Mouse (Mus musculus) G1E (cell line): ENCODE measurements around the gene Gm49342. TPM values are rescaled to one million over a fixed set of nuclear protein-coding genes. Genes with fewer than 3 reads are reported as not detected.

Experiments used
- ATAC-seq: 2 replicates; pipeline ENCODE4 v1.8.0; 2016; ENCODE audit warnings: mild to moderate bottlenecking; ENCODE audit not compliant: insufficient number of reproducible peaks, poor library complexity, low FRiP score, severe bottlenecking; ENCODE audit errors: extremely low read depth
- DNase-seq: peaks from one replicate; pipeline ENCODE4 v3.0.0; 2012; ENCODE audit warnings: low spot score
- H3K27me3 ChIP-seq: 2 replicates; pipeline ENCODE4 v1.6.1; 2012; ENCODE audit warnings: mild to moderate bottlenecking, low read length, inconsistent platforms; ENCODE audit not compliant: insufficient read depth
- H3K36me3 ChIP-seq: replicated peaks from 2 replicates; pipeline ENCODE3; 2012; ENCODE audit warnings: mild to moderate bottlenecking, inconsistent platforms
- H3K4me1 ChIP-seq: 2 replicates; pipeline ENCODE4 v1.6.1; 2012; ENCODE audit warnings: low read depth, low read length, inconsistent platforms, mixed read lengths; ENCODE audit not compliant: insufficient read depth
- H3K4me3 ChIP-seq: 2 replicates; pipeline ENCODE4 v1.5.1; 2012; ENCODE audit warnings: low read depth, mild to moderate bottlenecking, inconsistent platforms, low read length, moderate library complexity, mixed read lengths
- H3K9me3 ChIP-seq: replicated peaks from 2 replicates; pipeline ENCODE4 v1.6.1; 2012; ENCODE audit warnings: inconsistent platforms
- CTCF ChIP-seq: IDR thresholded peaks from 2 replicates; pipeline ENCODE4 v1.5.1; 2012; ENCODE audit warnings: low read depth, low read length, inconsistent platforms, mixed read lengths
- GATA1 ChIP-seq: IDR thresholded peaks from 2 replicates; pipeline ENCODE4 v1.6.1; 2012; ENCODE audit warnings: borderline replicate concordance, low read length, inconsistent platforms, mixed read lengths
- GATA2 ChIP-seq: IDR thresholded peaks from 2 replicates; pipeline ENCODE4 v1.6.1; 2012; ENCODE audit warnings: low read depth, low read length, inconsistent platforms, borderline replicate concordance
- POLR2AphosphoS5 ChIP-seq: IDR thresholded peaks from 2 replicates; pipeline ENCODE4 v1.6.1; 2012; ENCODE audit warnings: low read depth, low read length, inconsistent platforms; ENCODE audit not compliant: insufficient replicate concordance
- TAL1 ChIP-seq: conservative IDR thresholded peaks from 2 replicates; pipeline ENCODE4 v1.6.1; 2012; ENCODE audit warnings: low read depth, low read length, inconsistent platforms, mixed read lengths
- polyA plus RNA-seq: library from polyadenylated mRNA; stranded (reverse); fragments of >175 nt; gene quantifications from 2 replicates; pipeline ENCODE4 v1.2.3, GENCODE M21; 2012
- total RNA-seq, 2 experiments: library from RNA; stranded (forward) in 1 of 2; stranded (reverse) in 1 of 2; fragments of 200-1000 nt in 1 of 2; fragments of >200 nt in 1 of 2; fragmentation: Nextera tagmentation in 1 of 2; gene quantifications; 2 replicates each; pipeline ENCODE4 v1.2.3; 2014 to 2017

Gene Gm49342
- total and polyA plus RNA-seq, 3 experiments = 2.0 TPM; not detected in 2

GRCm38 (mm10) chr14:50925111-50925920 lies 19.0 kb upstream of the Gm49342 start:
- peaks cover 49% of the 10 kb centered on the region for H3K4me1 ChIP-seq

GRCm38 (mm10) chr14:50927366-50927765 lies 17.0 kb upstream of the Gm49342 start:
- TF ChIP-seq TAL1 (no peak), GATA1 (no peak), CTCF (no peak), GATA2 (no peak), POLR2AphosphoS5 (no peak)
- Histone ChIP-seq H3K4me3 (no peak overlapping the region), H3K27me3 (no peaks in the 10 kb centered on the region), H3K36me3 (peaks cover 45% of the 10 kb centered on the region), H3K4me1 (peaks cover 60% of the 10 kb centered on the region), H3K9me3 (no peaks in the 10 kb centered on the region)
- no peak for ATAC-seq
- no peak for DNase-seq

More at GRCm38 (mm10) chr14:50925111-50925920, 19.0 kb upstream of the Gm49342 start:
- DNase-seq (no peak), ATAC-seq (no peak)
- H3K4me3 ChIP-seq = peak overlapping the region; percentile 84
- H3K27me3 ChIP-seq = no peaks in the 10 kb centered on the region
- TF ChIP-seq POLR2AphosphoS5 = no peak
- H3K9me3 ChIP-seq = no peaks in the 10 kb centered on the region
- H3K36me3 ChIP-seq = peaks cover 55% of the 10 kb centered on the region

GRCm38 (mm10) chr14:50929951-50930350 lies 14.4 kb upstream of the Gm49342 start:
- no peaks in the 10 kb centered on the region for H3K27me3 ChIP-seq
- no peak for DNase-seq
- peaks cover 49% of the 10 kb centered on the region for H3K36me3 ChIP-seq
- peak overlapping the region; percentile 98 for H3K4me3 ChIP-seq
- no peak for ATAC-seq
- TF ChIP-seq GATA2 (no peak), GATA1 (no peak), CTCF (no peak), POLR2AphosphoS5 (no peak), TAL1 (no peak)
- peaks cover 55% of the 10 kb centered on the region for H3K4me1 ChIP-seq
- H3K9me3 ChIP-seq = no peaks in the 10 kb centered on the region

GRCm38 (mm10) chr14:50930377-50930753 lies 14.0 kb upstream of the Gm49342 start:
- Histone ChIP-seq H3K9me3 (no peaks in the 10 kb centered on the region), H3K4me1 (peaks cover 55% of the 10 kb centered on the region), H3K36me3 (peaks cover 51% of the 10 kb centered on the region), H3K27me3 (no peaks in the 10 kb centered on the region), H3K4me3 (peak overlapping the region; percentile 98)
- TF ChIP-seq TAL1 = no peak
- no peak for TF ChIP-seq GATA1
- no peak for TF ChIP-seq CTCF
- no peak for TF ChIP-seq GATA2
- no peak for TF ChIP-seq POLR2AphosphoS5
- ATAC-seq = no peak
- DNase-seq = no peak

GRCm38 (mm10) chr14:50930754-50931492 lies 13.4 kb upstream of the Gm49342 start, which contains the start of the genes Pip4p1 and Pnp:
Gene Pip4p1 (minus strand): TSS chr14:50930856.
Gene Pnp (plus strand): TSS chr14:50931082.
- peaks cover 53% of the 10 kb centered on the region for H3K4me1 ChIP-seq
- DNase-seq = peak; percentile 92
- no peaks in the 10 kb centered on the region for H3K27me3 ChIP-seq
- no peaks in the 10 kb centered on the region for H3K9me3 ChIP-seq
- peaks cover 49% of the 10 kb centered on the region for H3K36me3 ChIP-seq
- peak within 1 kb of the TSS; percentile 98 for H3K4me3 ChIP-seq
- TF ChIP-seq TAL1 (no peak), POLR2AphosphoS5 (0 out of 2 replicates have a peak, but pooled peaks have one; percentile 44)
- ATAC-seq = peak; percentile 94

GRCm38 (mm10) chr14:50931493-50932020 lies 12.8 kb upstream of the Gm49342 start:
- TF ChIP-seq GATA1 (no peak), CTCF (no peak), POLR2AphosphoS5 (no peak), GATA2 (no peak), TAL1 (no peak)
- peaks cover 47% of the 10 kb centered on the region for H3K4me1 ChIP-seq
- no peaks in the 10 kb centered on the region for H3K27me3 ChIP-seq
- DNase-seq (no peak), ATAC-seq (no peak)
- peak overlapping the region; percentile 98 for H3K4me3 ChIP-seq
- no peaks in the 10 kb centered on the region for H3K9me3 ChIP-seq
- H3K36me3 ChIP-seq = peaks cover 45% of the 10 kb centered on the region
